Mouse (Mus musculus) adrenal gland, adult 8-10 months (tissue): ENCODE results near the gene Ppp2r2c. TPM values are rescaled to one million over a fixed set of nuclear protein-coding genes. Genes with fewer than 3 reads are reported as not detected.
"Not testable (repeated sequence)": the region's sequence is repeated elsewhere in the genome, so short reads cannot be mapped to it uniquely, and the experiment has no call there.

Source experiments
- DNase-seq: peaks from one replicate; pipeline ENCODE4 v3.0.0; 2022
- total RNA-seq, 4 experiments: library from RNA; stranded (reverse); gene quantifications; 2 replicates each; pipeline ENCODE4 v1.2.4; 2022

Gene Ppp2r2c
- total RNA-seq, 4 experiments from 2014 or later: 5.3 to 9.0 (median 7.2) TPM

DNA sequence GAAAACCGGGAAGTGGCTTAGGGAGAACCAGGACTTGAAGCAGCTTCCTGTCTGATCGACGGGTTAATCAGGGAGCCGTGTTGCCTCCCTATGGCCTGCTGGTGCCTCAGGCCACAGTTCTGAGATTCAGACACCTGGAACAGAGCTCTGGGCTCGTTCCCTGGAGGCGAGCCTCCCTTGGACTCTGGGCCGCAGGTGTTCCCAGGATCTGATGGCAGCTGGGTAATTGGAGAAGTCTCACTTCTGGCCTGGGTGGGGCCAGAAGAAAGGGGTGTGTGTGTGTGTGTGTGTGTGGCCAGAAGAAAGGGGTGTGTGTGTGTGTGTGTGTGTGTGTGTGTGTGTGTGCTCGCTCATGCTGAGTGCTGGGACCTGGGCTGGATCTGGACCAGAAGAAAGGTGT lies 65.1 kb downstream of the Ppp2r2c start:
- no peak for DNase-seq

DNA sequence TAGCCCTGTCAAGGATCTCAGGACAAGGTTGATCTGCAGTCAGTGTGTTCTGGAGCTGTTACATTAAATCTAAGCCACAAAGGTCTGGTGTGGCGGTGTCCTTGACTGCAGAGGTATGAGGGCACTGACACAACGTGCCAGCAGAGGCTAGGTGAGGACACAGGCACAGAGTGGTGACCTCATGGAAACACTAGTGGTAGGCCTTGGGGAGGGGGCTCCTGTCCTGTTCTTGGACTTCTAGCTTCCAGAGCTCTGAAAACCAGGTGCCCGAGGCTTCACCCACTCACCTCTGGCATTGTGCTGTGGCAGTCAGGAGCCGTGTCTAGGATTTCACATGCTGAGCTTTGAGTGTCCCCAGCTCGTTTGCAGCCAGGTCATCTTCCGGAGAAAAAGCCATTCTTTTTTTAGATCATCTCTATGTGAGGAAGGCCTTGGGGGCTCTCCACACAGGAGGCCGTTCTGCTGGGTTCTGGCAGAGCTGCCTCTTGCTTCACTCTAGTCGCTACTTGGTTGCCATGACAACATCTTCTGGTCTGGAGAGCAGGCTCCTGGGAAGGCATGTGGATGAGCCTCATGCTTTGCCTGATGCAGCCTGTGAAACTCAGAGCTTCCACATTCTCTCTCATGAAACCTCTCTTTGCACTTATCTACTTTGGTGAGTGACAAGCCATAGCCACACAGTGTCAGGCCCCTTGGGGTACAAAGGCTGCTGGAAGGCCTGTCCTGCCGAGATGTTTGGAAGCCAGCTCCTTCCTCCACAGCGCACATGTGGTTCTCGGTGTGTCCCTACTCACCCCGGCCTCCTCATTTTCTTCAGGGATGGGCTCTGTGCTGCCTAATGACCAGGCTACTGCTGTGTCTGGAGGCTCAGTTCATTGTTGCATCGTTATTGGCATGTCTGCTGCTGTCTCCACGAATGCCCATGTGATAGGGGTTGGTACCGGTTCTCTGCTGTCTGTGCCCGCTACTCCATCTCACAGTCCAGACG lies 67.5 kb downstream of the Ppp2r2c start:
- DNase-seq: peak; percentile 15

DNA sequence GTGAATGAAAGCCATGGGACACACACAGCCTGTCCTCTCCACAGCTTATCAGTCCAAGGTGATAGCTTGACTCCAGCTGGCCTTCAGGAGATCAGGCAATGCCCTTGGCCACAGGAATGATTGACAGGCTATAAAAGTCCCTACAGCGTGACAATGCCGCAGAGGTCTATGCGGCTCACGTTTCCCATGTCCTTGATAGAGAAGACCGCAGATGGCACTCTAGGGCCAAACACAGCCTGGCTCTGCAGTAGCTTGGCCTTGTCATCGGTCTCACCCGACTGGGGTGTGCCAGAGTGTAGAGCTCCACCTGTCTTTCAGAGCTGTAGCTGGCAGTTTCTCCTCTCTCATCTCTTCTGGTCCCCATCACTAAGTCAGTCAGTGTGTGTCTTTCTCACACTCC lies 68.2 kb downstream of the Ppp2r2c start:
- peak; percentile 38 for DNase-seq

DNA sequence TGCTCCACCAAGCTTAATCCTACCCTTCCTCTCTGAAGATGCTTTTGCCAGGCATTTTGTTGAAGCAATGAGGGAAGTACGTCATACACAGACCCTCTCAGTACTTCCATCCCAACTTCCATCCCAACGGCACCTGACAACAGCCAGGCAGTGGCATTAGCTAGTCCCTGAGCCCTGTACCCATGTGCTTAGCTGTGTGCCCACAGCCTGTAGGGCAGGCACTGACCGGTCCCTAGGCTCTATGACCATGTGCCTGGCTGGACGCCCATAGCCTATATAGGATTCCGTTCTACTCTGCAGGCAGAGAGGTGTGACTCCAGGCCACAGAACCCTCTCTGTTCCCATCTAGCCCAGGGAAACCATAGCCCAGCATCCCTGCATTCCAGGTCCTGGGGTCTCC lies 69.7 kb downstream of the Ppp2r2c start:
- no peak for DNase-seq

DNA sequence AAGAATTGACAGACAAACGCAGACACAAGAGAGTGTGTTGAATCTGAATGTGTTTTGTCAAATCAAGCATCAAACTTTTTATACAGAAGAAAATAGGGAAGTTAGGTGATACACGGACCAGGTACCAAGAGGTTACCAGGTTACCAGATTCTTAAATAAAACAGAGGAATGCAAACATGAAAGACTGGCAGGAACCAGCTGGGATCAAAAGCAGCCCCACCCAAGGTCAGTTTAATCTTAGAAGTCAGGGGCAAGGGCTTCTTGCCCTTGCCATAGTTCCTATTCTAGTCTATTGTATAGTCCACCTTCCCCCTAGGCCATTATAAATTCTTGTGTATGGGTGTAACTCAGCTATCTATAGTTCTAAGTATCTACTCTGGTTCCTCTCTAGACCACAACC lies 70.7 kb downstream of the Ppp2r2c start:
- DNase-seq: not testable (repeated sequence)

DNA sequence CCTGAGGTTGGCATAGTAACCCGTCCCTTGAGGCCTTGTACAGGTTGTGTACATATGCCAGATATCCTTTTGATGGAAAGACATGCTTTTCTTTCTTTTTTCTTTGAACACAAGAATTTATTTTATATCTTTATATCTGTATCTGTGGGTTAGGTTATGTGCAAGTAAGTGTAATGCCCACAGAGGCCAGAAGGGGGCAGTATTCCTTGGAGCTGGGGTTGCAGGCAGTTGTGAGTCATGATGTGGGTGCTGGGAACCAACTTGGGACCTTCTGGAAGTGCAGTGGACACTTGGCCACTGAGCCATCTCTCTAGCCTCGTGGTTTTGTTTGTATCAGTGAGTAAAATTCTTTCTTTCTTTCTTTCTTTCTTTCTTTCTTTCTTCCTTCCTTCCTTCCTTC lies 74.1 kb downstream of the Ppp2r2c start:
- no peak for DNase-seq

DNA sequence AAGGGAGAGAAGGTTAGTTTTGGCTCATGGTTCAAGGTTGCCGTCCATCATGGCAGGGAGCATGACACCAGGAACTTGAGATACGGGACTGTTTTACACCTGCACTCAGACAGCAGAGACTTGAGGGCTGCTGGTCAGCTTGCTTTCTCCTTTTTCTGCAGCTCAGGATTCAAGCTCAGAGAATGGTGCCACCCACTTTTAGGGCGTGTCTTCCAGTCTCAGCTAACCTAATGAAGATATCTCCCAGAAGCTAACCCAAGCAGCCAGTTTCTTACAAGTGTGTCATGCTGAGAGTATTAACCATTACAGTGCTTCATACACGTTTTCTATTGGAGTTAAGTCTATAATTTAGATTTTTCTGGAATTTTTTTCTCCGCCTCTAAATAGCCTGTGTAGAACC lies 76.2 kb downstream of the Ppp2r2c start:
- DNase-seq: no peak

DNA sequence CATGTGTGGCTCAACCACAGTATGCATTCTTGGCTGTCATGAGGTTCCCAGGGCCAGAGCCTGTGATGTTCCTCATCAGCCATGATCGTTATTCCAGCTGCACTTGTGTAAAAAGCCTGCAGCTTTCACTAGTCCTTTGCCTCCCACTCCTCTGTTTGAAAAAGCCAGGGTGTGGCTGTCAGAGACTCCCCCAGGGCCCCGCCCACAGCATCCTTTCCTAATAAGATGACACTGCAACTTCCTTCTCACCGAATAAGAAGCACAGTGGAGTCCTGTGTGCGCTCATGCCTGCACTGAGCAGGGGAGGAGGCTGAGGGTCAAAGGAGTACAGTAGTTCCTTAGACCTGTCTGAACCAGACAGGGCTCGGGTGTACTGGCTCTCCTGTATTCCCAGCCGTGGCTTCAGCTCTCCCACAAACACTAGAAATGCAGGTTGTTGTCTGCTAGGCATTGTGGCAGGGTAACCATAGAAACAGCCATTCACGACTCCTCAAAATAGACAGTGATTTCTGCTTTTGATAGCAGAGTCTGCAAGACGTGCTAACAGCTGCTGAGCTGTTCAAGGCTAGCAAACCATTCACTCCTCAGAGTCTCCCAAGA lies 76.9 kb downstream of the Ppp2r2c start:
- DNase-seq: no peak

DNA sequence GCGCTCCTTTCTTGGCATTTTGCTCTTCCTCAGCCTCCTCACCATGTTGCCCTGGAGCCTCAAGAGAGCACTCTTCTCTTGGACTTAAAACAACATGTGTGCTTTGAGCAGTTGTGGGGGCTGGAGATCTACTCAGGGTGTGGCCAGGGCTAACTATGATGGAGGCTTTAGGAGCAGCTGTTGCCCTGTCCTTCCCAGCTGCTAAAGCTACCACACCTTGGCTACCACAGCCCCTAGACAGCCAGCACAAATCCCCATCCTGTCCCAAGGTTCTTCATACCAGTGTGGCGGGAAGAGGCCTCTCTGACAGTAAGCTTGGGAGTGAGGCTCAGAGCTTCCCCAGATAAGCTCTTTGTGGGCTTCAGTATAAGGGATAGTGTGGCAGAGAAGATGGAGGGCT lies 77.4 kb downstream of the Ppp2r2c start:
- DNase-seq: no peak

DNA sequence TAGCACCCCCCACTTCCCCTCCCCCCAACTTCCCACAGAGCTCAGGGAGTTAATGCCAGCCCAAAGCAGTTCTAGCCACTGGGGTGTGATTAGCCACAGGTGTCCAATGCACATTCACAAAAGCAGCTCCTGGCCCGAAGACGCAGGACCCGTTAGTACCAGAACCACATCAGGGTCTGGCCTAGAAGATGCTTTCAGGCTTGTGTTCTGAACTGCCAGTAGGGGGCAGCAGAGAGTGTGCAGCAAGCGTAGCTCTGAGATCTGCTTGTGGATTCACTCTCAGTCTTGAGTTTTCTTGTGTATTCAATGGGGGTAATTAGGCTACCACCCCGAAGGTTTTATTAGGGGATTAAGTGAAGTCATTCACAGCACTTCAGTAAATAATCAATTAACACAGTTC lies 78.1 kb downstream of the Ppp2r2c start:
- DNase-seq: no peak

DNA sequence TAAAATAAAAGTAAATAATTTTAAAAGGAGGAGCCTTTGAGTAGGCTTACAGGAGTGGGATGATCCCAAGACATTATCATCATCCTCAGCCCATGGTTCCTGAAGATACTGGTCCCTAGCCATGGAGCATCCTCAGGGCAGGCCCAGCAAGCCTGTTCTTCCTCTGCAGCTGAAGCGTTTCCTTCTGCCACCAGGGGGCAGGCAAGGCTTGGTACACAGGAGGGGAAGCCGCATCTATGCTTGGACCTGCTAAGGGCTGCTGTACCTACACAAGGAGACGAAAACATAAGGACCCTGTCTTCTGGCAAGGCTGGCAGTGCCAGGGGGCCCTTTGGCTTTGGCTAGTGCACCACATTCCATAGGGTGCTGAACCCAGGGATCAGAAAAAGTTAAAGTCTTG lies 80.5 kb downstream of the Ppp2r2c start:
- DNase-seq: peak; percentile 27

DNA sequence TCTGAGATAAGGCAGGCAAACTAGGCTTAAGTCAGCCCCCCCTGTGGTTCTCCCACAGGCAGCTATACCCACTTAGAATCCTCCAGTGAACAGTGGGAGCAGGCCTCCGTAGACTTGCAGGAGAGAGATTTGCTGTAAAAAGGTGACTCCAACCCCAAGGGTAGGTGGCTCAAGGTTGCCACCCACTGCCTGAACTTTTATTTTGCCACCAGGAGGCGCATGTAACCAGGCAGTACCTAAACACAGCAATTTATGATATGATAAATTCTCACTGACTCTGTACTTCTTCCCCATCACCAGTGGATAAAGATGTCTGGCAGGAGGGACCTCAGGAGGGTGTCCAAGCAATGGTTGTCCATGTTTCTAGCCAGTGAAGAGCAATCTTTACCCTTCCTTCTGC lies 82.6 kb downstream of the Ppp2r2c start:
- DNase-seq: no peak

DNA sequence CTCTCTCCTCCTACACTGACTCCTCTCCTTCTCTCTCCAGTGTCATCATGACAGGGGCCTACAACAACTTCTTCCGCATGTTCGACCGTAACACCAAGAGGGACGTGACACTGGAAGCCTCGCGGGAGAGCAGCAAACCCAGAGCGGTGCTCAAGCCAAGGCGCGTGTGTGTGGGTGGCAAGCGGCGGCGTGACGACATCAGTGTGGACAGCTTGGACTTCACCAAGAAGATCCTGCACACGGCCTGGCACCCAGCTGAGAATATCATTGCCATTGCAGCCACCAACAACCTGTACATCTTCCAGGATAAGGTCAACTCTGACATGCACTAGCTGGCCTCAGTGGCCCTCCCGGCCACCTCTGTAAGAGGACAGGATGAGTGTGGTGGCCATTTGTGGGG lies 84.0 kb downstream of the Ppp2r2c start:
- DNase-seq: no peak

DNA sequence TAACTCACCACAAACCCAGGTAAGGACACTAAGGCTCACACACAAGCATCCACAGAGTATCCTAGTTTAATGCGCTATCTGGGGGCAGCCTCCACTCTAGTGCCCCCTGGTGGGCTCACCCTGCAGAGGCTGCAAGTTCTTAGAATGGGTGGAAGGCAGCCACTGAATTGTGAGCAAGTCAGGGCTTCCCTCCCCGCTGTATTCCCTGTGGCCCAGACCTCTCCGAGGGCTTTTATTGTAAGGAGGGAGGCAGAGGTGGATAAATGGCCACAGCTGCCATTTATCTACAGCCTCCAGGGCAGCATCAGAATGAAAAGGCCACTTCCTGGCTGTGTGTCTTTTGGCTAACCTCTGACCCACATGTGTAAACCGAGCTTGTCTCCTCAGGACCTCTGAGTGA lies 87.1 kb downstream of the Ppp2r2c start:
- no peak for DNase-seq

DNA sequence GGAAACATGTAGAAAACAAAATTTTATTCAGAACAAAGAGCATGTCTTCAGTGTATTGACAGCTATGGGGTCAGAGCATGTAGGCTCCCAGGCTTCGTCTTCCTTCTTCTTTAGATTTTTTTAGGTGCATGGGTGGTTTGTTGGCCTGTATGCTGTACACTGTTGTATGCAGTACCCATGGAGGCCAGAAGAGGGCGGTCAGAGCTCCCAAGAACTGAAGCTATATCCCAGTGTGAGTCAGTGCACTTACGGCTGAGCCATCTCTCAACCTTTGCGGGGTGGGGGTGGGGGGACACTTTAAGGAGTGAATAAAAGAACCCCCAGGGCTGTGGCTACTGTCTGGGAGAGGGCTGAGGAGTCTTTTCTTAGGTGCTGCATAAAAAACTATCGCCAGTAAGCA lies 90.5 kb downstream of the Ppp2r2c start:
- DNase-seq: peak; percentile 54

DNA sequence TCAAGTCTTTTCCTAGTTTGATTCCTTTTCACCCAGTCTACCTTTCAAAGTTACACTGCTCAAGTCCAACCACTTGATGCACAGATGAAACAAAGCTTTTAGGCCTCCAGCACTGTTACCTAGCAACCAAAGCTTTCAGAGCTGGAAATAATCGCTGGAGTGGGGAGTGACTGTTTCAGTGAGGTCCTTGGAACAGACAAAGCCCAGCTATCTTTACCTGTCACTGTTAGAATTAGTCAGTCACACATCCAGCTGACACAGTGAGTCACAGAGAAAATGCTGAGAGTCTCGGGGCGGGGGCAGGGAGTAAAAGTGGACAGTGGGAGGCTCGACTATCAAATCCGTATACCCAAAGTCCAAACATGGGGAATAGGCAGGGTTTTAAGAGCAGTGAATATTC lies 92.2 kb downstream of the Ppp2r2c start:
- DNase-seq: no peak

DNA sequence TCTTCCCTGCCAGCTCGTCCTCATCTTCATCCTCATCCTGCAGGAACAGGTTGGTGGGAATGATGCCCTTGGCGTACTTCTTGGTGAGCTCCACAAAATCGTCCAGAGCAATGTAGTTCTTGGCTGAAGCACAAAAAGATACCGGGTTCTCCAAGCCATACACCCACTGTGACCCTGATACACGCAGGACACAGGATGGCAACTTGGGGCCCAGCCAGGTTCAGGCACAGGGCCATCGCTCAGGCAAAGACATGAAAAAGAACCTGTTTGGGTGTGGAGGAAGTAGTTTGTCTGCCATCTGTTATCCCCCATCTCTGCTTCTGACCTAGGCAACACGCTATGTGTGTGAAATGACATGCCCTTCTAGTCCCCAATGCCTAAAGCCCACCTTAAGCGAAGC lies 103.3 kb downstream of the Ppp2r2c start:
- no peak for DNase-seq

DNA sequence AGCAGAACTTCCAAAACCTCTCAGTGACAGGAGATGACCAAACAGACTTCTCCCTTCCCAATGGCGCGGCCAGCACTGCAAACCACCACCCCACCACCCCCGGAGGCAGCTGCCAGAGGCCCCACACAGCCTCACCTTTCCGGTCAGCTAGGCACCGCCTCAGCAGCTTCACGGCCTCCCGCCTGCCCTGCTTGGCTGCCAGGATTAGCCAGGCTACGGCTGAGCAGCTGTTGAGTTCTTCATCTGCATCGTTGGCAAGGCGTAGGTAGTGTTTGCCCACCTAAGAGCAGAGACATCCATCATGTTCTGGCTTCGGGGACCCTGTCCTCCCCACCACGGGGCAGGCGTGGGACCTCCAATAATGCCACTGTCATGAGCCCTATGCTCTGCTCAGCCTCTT lies 107.0 kb downstream of the Ppp2r2c start:
- DNase-seq: no peak

DNA sequence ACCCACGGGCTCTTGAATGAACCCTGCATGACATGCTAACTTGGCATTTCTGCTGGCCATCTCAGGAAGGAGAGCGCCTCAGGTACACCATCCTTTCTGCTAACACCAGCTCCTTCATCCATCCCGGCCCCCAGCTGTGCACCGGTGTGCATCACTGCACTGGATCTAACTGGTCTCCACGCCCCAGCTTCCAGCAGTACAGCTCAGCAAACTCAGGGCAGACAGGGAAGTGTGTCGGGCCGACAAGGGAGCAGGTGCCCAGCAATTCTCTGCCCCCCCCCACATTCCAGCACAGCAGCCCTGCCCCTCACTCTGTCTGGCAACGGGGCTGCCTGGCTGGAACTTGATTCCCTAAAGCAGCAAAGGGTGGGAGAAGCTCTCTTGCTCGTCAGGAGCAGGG lies 109.5 kb downstream of the Ppp2r2c start:
- no peak for DNase-seq

DNA sequence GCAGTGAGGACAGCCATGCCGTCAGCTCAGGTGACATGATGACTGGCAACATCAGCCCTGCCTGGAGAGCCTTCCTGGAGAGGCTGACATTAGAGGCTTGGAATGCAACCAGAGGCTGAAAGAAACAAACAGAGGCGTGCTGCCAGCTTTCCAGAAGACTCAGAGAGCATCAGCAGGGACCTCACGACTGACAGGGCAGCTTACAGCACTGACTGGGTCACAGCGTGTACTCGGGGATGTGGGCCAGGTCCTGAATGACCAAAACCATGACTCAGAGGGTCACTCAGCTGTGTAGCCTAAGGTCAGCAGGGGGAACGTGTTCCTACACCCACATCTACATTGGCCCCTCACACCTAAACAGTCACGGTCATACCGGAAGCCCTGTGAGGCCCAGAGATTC lies 110.7 kb downstream of the Ppp2r2c start:
- DNase-seq: peak; percentile 50

DNA sequence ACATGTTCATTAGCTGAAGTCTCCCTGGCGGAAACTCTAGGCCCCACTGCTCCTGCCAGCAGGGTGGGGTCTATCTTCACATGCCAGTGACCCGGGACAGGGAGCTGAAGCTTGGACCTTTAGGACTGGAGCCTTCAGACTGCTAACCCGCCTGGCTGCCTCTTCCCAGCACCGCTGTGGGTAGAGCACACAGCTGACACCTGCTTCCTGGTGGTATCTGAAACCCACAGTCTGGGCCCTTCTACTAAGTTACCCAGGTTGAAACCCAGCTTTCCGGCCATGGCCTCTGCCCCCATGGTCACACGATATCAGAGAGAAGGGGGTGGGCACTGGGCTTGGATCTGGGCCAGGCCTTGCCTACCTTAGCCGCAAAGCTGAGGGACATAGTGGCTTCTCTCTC lies 111.3 kb downstream of the Ppp2r2c start:
- no peak for DNase-seq

DNA sequence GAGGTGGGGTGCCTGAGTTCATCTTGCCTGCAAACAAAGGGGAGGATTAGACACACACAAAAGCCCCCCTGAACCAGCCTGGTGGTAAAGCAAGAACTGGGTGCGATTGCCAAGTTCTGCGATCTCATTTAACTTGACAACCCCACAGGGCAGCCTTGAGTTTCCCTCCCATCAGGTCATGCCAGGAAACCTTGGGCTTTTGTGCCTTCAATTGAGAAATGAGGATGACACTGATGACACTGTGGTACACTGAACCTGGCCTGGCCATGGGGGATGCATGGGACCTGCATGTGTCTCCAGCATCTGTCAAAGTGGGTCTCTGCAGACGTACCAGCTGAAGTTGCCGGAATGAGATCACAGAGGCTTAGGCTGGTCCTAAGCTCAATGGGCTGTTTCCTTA lies 114.0 kb downstream of the Ppp2r2c start:
- peak; percentile 56 for DNase-seq

DNA sequence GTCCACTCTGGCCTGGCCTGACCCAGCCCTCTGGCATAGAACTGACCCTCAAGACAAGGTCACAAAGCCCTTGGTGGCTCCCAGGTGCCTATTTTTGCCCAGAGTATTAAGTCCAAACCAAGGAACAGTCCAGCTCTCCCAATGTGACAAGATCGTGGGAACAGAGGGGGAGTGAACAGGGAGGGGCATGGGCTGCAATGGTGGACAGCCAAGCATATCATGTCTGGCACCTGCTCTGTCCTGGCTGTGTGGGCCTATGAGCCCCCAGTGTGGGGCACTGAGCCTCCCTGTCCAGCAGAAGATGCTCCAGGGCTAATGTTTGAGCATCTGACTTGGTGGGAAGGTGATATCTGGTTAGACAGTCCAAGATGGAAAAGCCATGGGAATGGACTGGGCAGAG lies 118.3 kb downstream of the Ppp2r2c start:
- DNase-seq: no peak

DNA sequence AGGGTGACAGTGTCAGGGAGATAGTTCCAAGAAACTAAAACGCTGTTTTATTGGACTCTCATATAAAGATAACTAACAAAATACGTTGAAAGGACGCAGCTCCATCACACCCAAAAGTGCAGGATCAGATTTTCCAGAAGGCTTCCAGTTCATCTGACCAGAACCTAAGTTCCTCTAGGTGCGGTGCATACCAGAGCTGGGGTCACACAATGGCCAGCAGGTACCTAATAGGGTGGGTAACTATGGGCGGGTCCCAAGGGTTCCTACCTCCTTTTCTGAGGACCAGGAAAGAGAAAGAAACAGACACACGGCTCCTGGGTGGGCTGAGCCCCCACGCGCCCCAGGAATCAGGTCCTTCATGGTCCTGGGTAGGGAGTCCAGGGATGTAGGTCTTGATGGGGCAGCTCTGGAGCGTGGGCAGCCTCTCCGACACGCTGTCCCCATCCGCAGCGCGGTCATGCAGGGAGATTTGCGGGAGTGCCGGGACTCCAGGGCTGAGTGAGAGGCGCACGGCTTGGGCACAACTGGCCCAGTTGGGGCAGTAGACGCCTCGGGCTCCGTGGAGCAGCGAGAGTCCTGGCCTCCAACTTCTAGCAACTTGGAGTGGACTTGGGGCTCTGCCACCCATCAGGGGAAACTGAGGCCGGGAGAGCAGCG lies 119.9 kb downstream of the Ppp2r2c start:
- no peak for DNase-seq
